Mouse (Mus musculus): ENCODE measurements at regions not wholly inside any gene's neighbourhood (a gene's known extent, or its start where the extent isn't known, plus 50 kb on each side); places are given as distances from the start of the nearest gene placed in this dataset.
"Not testable (repeated sequence)": the region's sequence is repeated elsewhere in the genome, so short reads cannot be mapped to it uniquely, and the experiment has no call there.

GRCm38 (mm10) chr12:104614240-104614639 is 137.5 kb downstream of the Dicer1 start:
- Histone ChIP-seq H3K4me1 (ENCODE audit: control insufficient read depth, insufficient read depth, low read length) (no peaks in the 10 kb centered on the region; the same call in 1 of the 2 replicates), H3K27ac (ENCODE audit: low read length) (no peak overlapping the region), H3K4me3 (ENCODE audit: low read depth, low read length) (no peak overlapping the region), H3K9ac (ENCODE audit: low read depth, low read length) (no peak overlapping the region), H3K9me3 (replicated peaks; ENCODE audit: control insufficient read depth, low read length, poor library complexity, severe bottlenecking) (no peaks in the 10 kb centered on the region), H3K4me2 (ENCODE audit: low read length) (no peak overlapping the region), H3K27me3 (ENCODE audit: control insufficient read depth, insufficient read depth, low read depth, low read length) (no peaks in the 10 kb centered on the region), H3K36me3 (ENCODE audit: control insufficient read depth, insufficient read depth, low read length) (no peaks in the 10 kb centered on the region)
- ATAC-seq, result no peak
- 67% methylated on average over 8 of the region's 8 CpGs for WGBS

GRCm38 (mm10) chr12:104609767-104610166 is 136.6 kb upstream of the Gsc start:
- peak overlapping the region; percentile 17; the same call in 1 of the 2 replicates for H3K9ac ChIP-seq (ENCODE audit: low read depth, low read length)
- H3K4me1 ChIP-seq (ENCODE audit: control insufficient read depth, insufficient read depth, low read length), result no peaks in the 10 kb centered on the region; the same call in 1 of the 2 replicates
- H3K9me3 ChIP-seq (replicated peaks; ENCODE audit: control insufficient read depth, low read length, poor library complexity, severe bottlenecking), result no peaks in the 10 kb centered on the region
- no peak for ATAC-seq
- H3K36me3 ChIP-seq (ENCODE audit: control insufficient read depth, insufficient read depth, low read length), result no peaks in the 10 kb centered on the region
- H3K27me3 ChIP-seq (ENCODE audit: control insufficient read depth, insufficient read depth, low read depth, low read length), result no peaks in the 10 kb centered on the region; the same call in 1 of the 2 replicates
- no peak overlapping the region for H3K4me3 ChIP-seq (ENCODE audit: low read depth, low read length)
- 0 out of 2 replicates have a peak overlapping the region, but pooled peaks have one; percentile 6 for H3K4me2 ChIP-seq (ENCODE audit: low read length)
- 47% methylated on average over 19 of the region's 19 CpGs for WGBS
- no peak overlapping the region for H3K27ac ChIP-seq (ENCODE audit: low read length)

- not testable (repeated sequence) for ATAC-seq; H3K27me3 ChIP-seq (ENCODE audit: control insufficient read depth, insufficient read depth, low read depth, low read length); H3K4me2 ChIP-seq (ENCODE audit: low read length); H3K9me3 ChIP-seq (replicated peaks; ENCODE audit: control insufficient read depth, low read length, poor library complexity, severe bottlenecking); H3K4me3 ChIP-seq (ENCODE audit: low read depth, low read length); H3K36me3 ChIP-seq (ENCODE audit: control insufficient read depth, insufficient read depth, low read length); H3K4me1 ChIP-seq (ENCODE audit: control insufficient read depth, insufficient read depth, low read length); H3K9ac ChIP-seq (ENCODE audit: low read depth, low read length); H3K27ac ChIP-seq (ENCODE audit: low read length)
- WGBS, result 81% methylated on average over 4 of the region's 4 CpGs
Observed at GRCm38 (mm10) chr12:104608956-104609355, 135.8 kb upstream of the Gsc start.

- Histone ChIP-seq H3K4me2 (ENCODE audit: low read length) (no peak overlapping the region), H3K9ac (ENCODE audit: low read depth, low read length) (no peak overlapping the region), H3K36me3 (ENCODE audit: control insufficient read depth, insufficient read depth, low read length) (no peaks in the 10 kb centered on the region), H3K27me3 (ENCODE audit: control insufficient read depth, insufficient read depth, low read depth, low read length) (no peaks in the 10 kb centered on the region; the same call in 1 of the 2 replicates), H3K4me3 (ENCODE audit: low read depth, low read length) (no peak overlapping the region), H3K4me1 (ENCODE audit: control insufficient read depth, insufficient read depth, low read length) (no peaks in the 10 kb centered on the region; the same call in 1 of the 2 replicates), H3K9me3 (replicated peaks; ENCODE audit: control insufficient read depth, low read length, poor library complexity, severe bottlenecking) (no peaks in the 10 kb centered on the region), H3K27ac (ENCODE audit: low read length) (no peak overlapping the region)
- ATAC-seq, result no peak
- WGBS, result 88% methylated on average over 5 of the region's 5 CpGs
Observed at GRCm38 (mm10) chr12:104607410-104607809, 134.3 kb upstream of the Gsc start.

GRCm38 (mm10) chr12:104605535-104606399 is 132.6 kb upstream of the Gsc start:
- Histone ChIP-seq H3K36me3 (ENCODE audit: control insufficient read depth, insufficient read depth, low read length) (no peaks in the 10 kb centered on the region), H3K27ac (ENCODE audit: low read length) (no peak overlapping the region), H3K9ac (ENCODE audit: low read depth, low read length) (no peak overlapping the region), H3K4me3 (ENCODE audit: low read depth, low read length) (no peak overlapping the region), H3K27me3 (ENCODE audit: control insufficient read depth, insufficient read depth, low read depth, low read length) (no peaks in the 10 kb centered on the region; the same call in 1 of the 2 replicates), H3K4me2 (ENCODE audit: low read length) (no peak overlapping the region), H3K9me3 (replicated peaks; ENCODE audit: control insufficient read depth, low read length, poor library complexity, severe bottlenecking) (no peaks in the 10 kb centered on the region), H3K4me1 (ENCODE audit: control insufficient read depth, insufficient read depth, low read length) (no peaks in the 10 kb centered on the region; the same call in 1 of the 2 replicates)
- 80% methylated on average over 24 of the region's 24 CpGs for WGBS
- no peak for ATAC-seq

GRCm38 (mm10) chr12:104598056-104598455 is 124.9 kb upstream of the Gsc start:
- Histone ChIP-seq H3K27me3 (ENCODE audit: control insufficient read depth, insufficient read depth, low read depth, low read length) (no peaks in the 10 kb centered on the region; the same call in 1 of the 2 replicates), H3K27ac (ENCODE audit: low read length) (no peak overlapping the region), H3K4me3 (ENCODE audit: low read depth, low read length) (no peak overlapping the region), H3K4me2 (ENCODE audit: low read length) (no peak overlapping the region), H3K36me3 (ENCODE audit: control insufficient read depth, insufficient read depth, low read length) (no peaks in the 10 kb centered on the region), H3K9ac (ENCODE audit: low read depth, low read length) (no peak overlapping the region), H3K4me1 (ENCODE audit: control insufficient read depth, insufficient read depth, low read length) (peaks cover 10% of the 10 kb centered on the region), H3K9me3 (replicated peaks; ENCODE audit: control insufficient read depth, low read length, poor library complexity, severe bottlenecking) (no peaks in the 10 kb centered on the region)
- no peak for ATAC-seq
- WGBS, result 81% methylated on average over 2 of the region's 2 CpGs

GRCm38 (mm10) chr12:104593526-104594155 is 120.5 kb upstream of the Gsc start:
- H3K27me3 ChIP-seq (ENCODE audit: control insufficient read depth, insufficient read depth, low read depth, low read length), result no peaks in the 10 kb centered on the region
- H3K9ac ChIP-seq (ENCODE audit: low read depth, low read length), result 0 out of 2 replicates have a peak overlapping the region, but pooled peaks have one; percentile 38
- H3K4me2 ChIP-seq (ENCODE audit: low read length), result peak overlapping the region; percentile 37
- H3K27ac ChIP-seq (ENCODE audit: low read length), result no peak overlapping the region; the same call in 1 of the 2 replicates
- peaks cover 13% of the 10 kb centered on the region for H3K4me1 ChIP-seq (ENCODE audit: control insufficient read depth, insufficient read depth, low read length)
- no peaks in the 10 kb centered on the region for H3K36me3 ChIP-seq (ENCODE audit: control insufficient read depth, insufficient read depth, low read length)
- no peaks in the 10 kb centered on the region for H3K9me3 ChIP-seq (replicated peaks; ENCODE audit: control insufficient read depth, low read length, poor library complexity, severe bottlenecking)
- no peak overlapping the region for H3K4me3 ChIP-seq (ENCODE audit: low read depth, low read length)
- 15% methylated on average over 19 of the region's 19 CpGs for WGBS
- peak; percentile 87 for ATAC-seq

- Histone ChIP-seq H3K27ac (ENCODE audit: low read length) (no peak overlapping the region; the same call in 1 of the 2 replicates), H3K36me3 (ENCODE audit: control insufficient read depth, insufficient read depth, low read length) (no peaks in the 10 kb centered on the region), H3K9ac (ENCODE audit: low read depth, low read length) (no peak overlapping the region), H3K4me1 (ENCODE audit: control insufficient read depth, insufficient read depth, low read length) (peaks cover 13% of the 10 kb centered on the region), H3K27me3 (ENCODE audit: control insufficient read depth, insufficient read depth, low read depth, low read length) (no peaks in the 10 kb centered on the region), H3K9me3 (replicated peaks; ENCODE audit: control insufficient read depth, low read length, poor library complexity, severe bottlenecking) (no peaks in the 10 kb centered on the region), H3K4me3 (ENCODE audit: low read depth, low read length) (no peak overlapping the region), H3K4me2 (ENCODE audit: low read length) (peak overlapping the region; percentile 37)
- WGBS, result 25% methylated on average over 20 of the region's 21 CpGs
- no peak for ATAC-seq
Observed at GRCm38 (mm10) chr12:104592791-104593525, 119.8 kb upstream of the Gsc start.

Measured in midbrain, embryonic 16.5 days (tissue).